Mouse (Mus musculus): ENCODE results near the gene Smim4. TPM values are rescaled to one million over a fixed set of nuclear protein-coding genes. Genes with fewer than 3 reads are reported as not detected.

Smim4 gene
- total RNA-seq, 2 experiments from 2014 or later: 32.2 to 43.1 TPM

GRCm38 (mm10) chr14:31045296-31045695 lies 83.5 kb downstream of the Smim4 start:
- intact Hi-C loops (cut with DNase I; ENCODE audit: low total_unique reads): no loop called here
- DNase-seq: no peak

Other genes starting within 250 kb of the Smim4 start
- 10 to 100 TPM; 74.0 to 90.1 TPM for gene Mustn1, start 249.8 kb downstream of the Smim4 start, total RNA-seq (2021)
- not detected for gene Itih4, start 242.5 kb downstream of the Smim4 start, total RNA-seq (2021)
- gene Itih3, start 205.2 kb downstream of the Smim4 start, total RNA-seq (2021): under 1 TPM; 0.13 to 0.18 TPM
- not detected for gene Itih1, start 185.7 kb downstream of the Smim4 start, total RNA-seq (2021)
- gene Nek4, start 177.6 kb downstream of the Smim4 start, total RNA-seq (2021): 1 to 10 TPM; 4.0 to 4.2 TPM
- gene Glt8d1, start 127.6 kb downstream of the Smim4 start, total RNA-seq (2021): 10 to 100 TPM; 14.1 to 15.0 TPM
- gene Spcs1, start 127.3 kb downstream of the Smim4 start, total RNA-seq (2021): 100 to 1,000 TPM; 127 to 146 TPM
- 10 to 100 TPM; 49.4 to 51.6 TPM for gene Pbrm1, start 109.8 kb downstream of the Smim4 start, total RNA-seq (2021)
- gene Gnl3, start 109.8 kb downstream of the Smim4 start, total RNA-seq (2021): 10 to 100 TPM; 27.3 to 39.3 TPM
- gene Nt5dc2, start 2.1 kb upstream of the Smim4 start, total RNA-seq (2021): 1 to 10 TPM; 6.8 to 8.1 TPM
- 10 to 100 TPM; 29.8 to 40.4 TPM for gene Stab1, start 39.7 kb upstream of the Smim4 start, total RNA-seq (2021)
- gene Tnnc1, start 79.4 kb upstream of the Smim4 start, total RNA-seq (2021): 100 to 1,000 TPM; 273 to 573 TPM
- gene Nisch, start 88.0 kb upstream of the Smim4 start, total RNA-seq (2021): 100 to 1,000 TPM in 1 of 2 experiments, 10 to 100 TPM in 1; 93.2 to 102 TPM
- 1 to 10 TPM; 7.2 to 8.7 TPM for gene Sema3g, start 88.9 kb upstream of the Smim4 start, total RNA-seq (2021)
- gene Phf7, start 122.4 kb upstream of the Smim4 start, total RNA-seq (2021): 1 to 10 TPM; 5.5 to 6.3 TPM
- gene Bap1, start 122.5 kb upstream of the Smim4 start, total RNA-seq (2021): 10 to 100 TPM; 35.2 to 40.4 TPM
- under 1 TPM; 0.18 to 0.21 TPM for gene Dnah1, start 194.9 kb upstream of the Smim4 start, total RNA-seq (2021)
- 10 to 100 TPM; 24.6 to 25.6 TPM for gene Capn7, start 207.7 kb upstream of the Smim4 start, total RNA-seq (2021)